Comparison of ENCODE assay signal across 9 mouse cellular contexts in genomic region chr11:69754701-69755100, GRCm38 (mm10). TPM values are rescaled to one million over a fixed set of nuclear protein-coding genes. Genes with fewer than 3 reads are reported as not detected.
A peak's percentile ranks its signal among the peaks of the same experiment; 100 is the strongest.
DNase-seq lines count a peak whose midpoint lies in the region; ATAC-seq and TF ChIP-seq lines count a peak whose summit lies in the region.
"Had no signal": no experiment of that assay in that cellular context is flagged by ENCODE, and none has a peak within 500 bp of the region (broad histone marks: within the 10 kb centered on the region; RNA-seq: fewer than 3 reads in every experiment).

No protein-coding gene starts in this region.

- H3K36me3 ChIP-seq in forebrain, embryonic 14.5 days (ENCODE audit: control insufficient read depth, insufficient read depth, low read length) = no peaks in the 10 kb centered on the region
- no peaks in the 10 kb centered on the region for H3K36me3 ChIP-seq in limb, embryonic 13.5 days
- H3K36me3 ChIP-seq in neural tube, embryonic 14.5 days (ENCODE audit: control insufficient read depth, insufficient read depth, low read length) = no peaks in the 10 kb centered on the region

- H3K9ac ChIP-seq in forebrain, embryonic 14.5 days (ENCODE audit: low read length) = no peak overlapping the region
- H3K9ac ChIP-seq in limb, embryonic 13.5 days = no peak overlapping the region
- no peak overlapping the region for H3K9ac ChIP-seq in neural tube, embryonic 14.5 days (replicated peaks; ENCODE audit: low read depth, low read length)

- H3K27ac ChIP-seq in layer of hippocampus, adult 2 months = peak overlapping the region; percentile 77
- no peak overlapping the region for H3K27ac ChIP-seq in forebrain, embryonic 14.5 days (ENCODE audit: low read depth, low read length)
- no peak overlapping the region for H3K27ac ChIP-seq in limb, embryonic 13.5 days
- no peak overlapping the region for H3K27ac ChIP-seq in neural tube, embryonic 14.5 days (ENCODE audit: low read depth, low read length)

- WGBS in forebrain, embryonic 14.5 days = 45% methylated on average over 3 of the region's 3 CpGs
- WGBS in limb, embryonic 13.5 days = 60% methylated on average over 3 of the region's 3 CpGs
- 57% methylated on average over 3 of the region's 3 CpGs for WGBS in neural tube, embryonic 14.5 days

- H3K4me1 ChIP-seq in forebrain, embryonic 14.5 days (ENCODE audit: control insufficient read depth, insufficient read depth, low read length) = peaks cover 25% of the 10 kb centered on the region
- peaks cover 53% of the 10 kb centered on the region for H3K4me1 ChIP-seq in limb, embryonic 13.5 days
- H3K4me1 ChIP-seq in neural tube, embryonic 14.5 days (ENCODE audit: control insufficient read depth, insufficient read depth, low read length) = peaks cover 37% of the 10 kb centered on the region

- H3K27me3 ChIP-seq in forebrain, embryonic 14.5 days (replicated peaks; ENCODE audit: control insufficient read depth, insufficient read depth, low read length) = no peaks in the 10 kb centered on the region
- H3K27me3 ChIP-seq in limb, embryonic 13.5 days = no peaks in the 10 kb centered on the region
- no peaks in the 10 kb centered on the region for H3K27me3 ChIP-seq in neural tube, embryonic 14.5 days (ENCODE audit: control insufficient read depth, insufficient read depth, low read length)

- no peak overlapping the region for H3K4me3 ChIP-seq in layer of hippocampus, adult 2 months
- no peak overlapping the region for H3K4me3 ChIP-seq in forebrain, embryonic 14.5 days (ENCODE audit: low read depth, low read length)
- H3K4me3 ChIP-seq in limb, embryonic 13.5 days = no peak overlapping the region
- H3K4me3 ChIP-seq in neural tube, embryonic 14.5 days (ENCODE audit: low read depth, low read length) = no peak overlapping the region

- DNase-seq in layer of hippocampus, adult 2 months (ENCODE audit: low spot score in 2 of 2) = peak; percentile 51 to 52
- DNase-seq in layer of hippocampus, adult 9-11 months = no peak
- DNase-seq in T-cell, adult 2 months (ENCODE audit: low spot score) = peak; percentile 66
- peak; percentile 88 for DNase-seq in forebrain, embryonic 14.5 days (ENCODE audit: low spot score)
- no peak for DNase-seq in frontal cortex, postnatal 25 days (ENCODE audit: low spot score in 2 of 2)
- DNase-seq in right cerebral cortex, postnatal 25 days = no peak

- no peak for ATAC-seq in forebrain, embryonic 14.5 days
- no peak for ATAC-seq in limb, embryonic 13.5 days (ENCODE audit: low FRiP score, low read depth)
- no peak for ATAC-seq in neural tube, embryonic 14.5 days (ENCODE audit: low read depth)

- TF ChIP-seq CTCF in layer of hippocampus, adult 2 months (conservative IDR thresholded peaks at IDR 0.05) = peak; percentile 84

- H3K9me3 ChIP-seq in forebrain, embryonic 14.5 days (replicated peaks; ENCODE audit: control insufficient read depth, low read length) = no peaks in the 10 kb centered on the region
- H3K9me3 ChIP-seq in limb, embryonic 13.5 days = no peaks in the 10 kb centered on the region
- H3K9me3 ChIP-seq in neural tube, embryonic 14.5 days (ENCODE audit: control insufficient read depth, low read length) = no peaks in the 10 kb centered on the region

- peak overlapping the region; percentile 90 for H3K4me2 ChIP-seq in forebrain, embryonic 14.5 days (ENCODE audit: low read length)
- peak overlapping the region; percentile 91 for H3K4me2 ChIP-seq in limb, embryonic 13.5 days (replicated peaks)
- H3K4me2 ChIP-seq in neural tube, embryonic 14.5 days (ENCODE audit: low read depth, low read length) = peak overlapping the region; percentile 37

RNA-seq across cellular contexts. Expression of gene Polr2a, which starts 3.7 kb away (rescaled TPM):
- 10 to 100 TPM; 64.6 to 65.4 TPM for total RNA-seq in layer of hippocampus, adult 2 months (2021)
- polyA plus RNA-seq in forebrain, embryonic 14.5 days (2014; fragmentation: Nextera tagmentation; extraction: Ambion mirVana) = 21.1 and 21.3 TPM in 2 replicates
- 27.2 and 28.5 TPM in 2 replicates for polyA plus RNA-seq in limb, embryonic 13.5 days (2015; fragmentation: Nextera tagmentation; extraction: Ambion mirVana)
- 23.5 and 30.7 TPM in 2 replicates for polyA plus RNA-seq in neural tube, embryonic 14.5 days (2014; fragmentation: Nextera tagmentation; extraction: Ambion mirVana)

RNA-seq across cellular contexts. Expression of gene Slc35g3, which starts 7.1 kb away (rescaled TPM):
- total RNA-seq in layer of hippocampus, adult 2 months (2021) = not detected
- polyA plus RNA-seq in forebrain, embryonic 14.5 days (2014; fragmentation: Nextera tagmentation; extraction: Ambion mirVana) = 0.56 TPM in 1 of 2 replicates, not detected in the other
- polyA plus RNA-seq in limb, embryonic 13.5 days (2015; fragmentation: Nextera tagmentation; extraction: Ambion mirVana) = not detected in 2 replicates
- polyA plus RNA-seq in neural tube, embryonic 14.5 days (2014; fragmentation: Nextera tagmentation; extraction: Ambion mirVana) = not detected in 2 replicates
- total RNA-seq: neutrophil, adult 5-6 weeks had no signal

RNA-seq across cellular contexts. Expression of gene Zbtb4, which starts 11.0 kb away (rescaled TPM):
- 100 to 1,000 TPM; 122 to 133 TPM for total RNA-seq in layer of hippocampus, adult 2 months (2021)
- 2.1 and 2.8 TPM in 2 replicates for polyA plus RNA-seq in forebrain, embryonic 14.5 days (2014; fragmentation: Nextera tagmentation; extraction: Ambion mirVana)
- 3.2 and 3.4 TPM in 2 replicates for polyA plus RNA-seq in limb, embryonic 13.5 days (2015; fragmentation: Nextera tagmentation; extraction: Ambion mirVana)
- polyA plus RNA-seq in neural tube, embryonic 14.5 days (2014; fragmentation: Nextera tagmentation; extraction: Ambion mirVana) = 4.3 and 6.0 TPM in 2 replicates

RNA-seq across cellular contexts. Expression of gene Chrnb1, which starts 41.0 kb away (rescaled TPM):
- 1 to 10 TPM; 1.1 to 1.3 TPM for total RNA-seq in layer of hippocampus, adult 2 months (2021)
- polyA plus RNA-seq in forebrain, embryonic 14.5 days (2014; fragmentation: Nextera tagmentation; extraction: Ambion mirVana) = 0.68 and 1.4 TPM in 2 replicates
- polyA plus RNA-seq in limb, embryonic 13.5 days (2015; fragmentation: Nextera tagmentation; extraction: Ambion mirVana) = 23.6 and 27.7 TPM in 2 replicates
- polyA plus RNA-seq in neural tube, embryonic 14.5 days (2014; fragmentation: Nextera tagmentation; extraction: Ambion mirVana) = 0.78 and 1.3 TPM in 2 replicates

RNA-seq across cellular contexts. Expression of gene Fgf11, which starts 47.0 kb away (rescaled TPM):
- 10 to 100 TPM; 25.6 to 28.0 TPM for total RNA-seq in layer of hippocampus, adult 2 months (2021)
- polyA plus RNA-seq in forebrain, embryonic 14.5 days (2014; fragmentation: Nextera tagmentation; extraction: Ambion mirVana) = 2.9 and 3.0 TPM in 2 replicates
- polyA plus RNA-seq in limb, embryonic 13.5 days (2015; fragmentation: Nextera tagmentation; extraction: Ambion mirVana) = 2.8 and 2.9 TPM in 2 replicates
- 6.4 and 9.1 TPM in 2 replicates for polyA plus RNA-seq in neural tube, embryonic 14.5 days (2014; fragmentation: Nextera tagmentation; extraction: Ambion mirVana)
- total RNA-seq: neutrophil, adult 5-6 weeks had no signal

Comparison
In these comparisons a context has a peak if more than half of its experiments do, and no peak if none do; other contexts are left out.
1. DNase-seq: peak in layer of hippocampus, adult 2 months (2 of 2), T-cell, adult 2 months (single experiment) and forebrain, embryonic 14.5 days (single experiment); none in layer of hippocampus, adult 9-11 months (single experiment), frontal cortex, postnatal 25 days (0 of 2) and right cerebral cortex, postnatal 25 days (single experiment).
2. H3K4me2 ChIP-seq: peak in every context shown above with its lines; median percentile 91 in limb, embryonic 13.5 days; 90 in forebrain, embryonic 14.5 days; 37 in neural tube, embryonic 14.5 days.